Mouse (Mus musculus): Measurements from ENCODE around the gene Sdhd. TPM values are rescaled to one million over a fixed set of nuclear protein-coding genes. Genes with fewer than 3 reads are reported as not detected.

Gene Sdhd
- total RNA-seq (2014; rRNA removed): 189 and 214 TPM in 2 replicates
- 308 and 333 TPM in 2 replicates for polyA plus RNA-seq (2015; fragmentation: Nextera tagmentation; extraction: Ambion mirVana)

DNA sequence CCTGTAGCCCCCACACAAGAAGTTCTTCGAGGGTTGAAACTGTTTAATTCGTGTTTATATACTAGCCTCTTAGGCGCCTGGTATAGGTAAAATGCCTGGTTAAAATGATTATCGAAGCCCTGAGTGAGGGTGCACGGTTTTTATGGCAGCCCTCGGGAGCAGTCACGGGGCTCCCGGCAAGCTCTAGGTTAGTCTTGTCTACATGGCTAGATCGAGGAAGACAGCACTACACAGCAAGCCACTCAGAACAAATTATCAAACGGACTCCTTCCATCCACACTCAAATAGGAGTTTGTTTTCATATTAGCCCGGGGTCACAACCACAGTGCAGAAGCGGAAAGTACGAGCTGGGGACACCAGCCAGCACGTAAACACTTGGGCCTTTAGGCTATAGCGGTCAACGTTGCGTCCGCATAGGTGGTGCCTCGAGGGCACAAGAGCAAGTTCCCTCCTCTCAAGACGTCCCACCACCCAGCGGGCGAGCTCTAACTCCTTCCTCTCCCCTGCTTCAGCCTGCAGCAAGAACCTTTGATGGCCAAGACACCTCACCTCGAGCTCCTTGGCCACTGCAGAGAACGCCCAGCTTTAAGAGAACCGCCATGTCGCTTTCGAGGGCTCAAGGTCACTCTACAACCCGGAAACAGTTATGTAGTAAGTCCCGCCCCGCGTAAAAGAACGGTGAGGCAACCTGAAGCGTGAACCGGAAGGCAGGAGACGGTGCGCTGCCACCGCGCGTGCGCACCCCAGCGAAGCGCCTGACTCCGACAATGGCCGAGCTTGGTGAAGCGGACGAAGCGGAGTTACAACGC is at the start of gene Sdhd, which contains the start of gene Timm8b:
Sdhd (minus strand) TSS at position 624 of the 809 bp plus-strand sequence.
Timm8b (plus strand) TSS at position 722 of the 809 bp plus-strand sequence.
- Histone ChIP-seq H3K9ac (replicated peaks; ENCODE audit: low read length, poor library complexity, severe bottlenecking) (peak within 1 kb of the TSS; percentile 76), H3K4me3 (ENCODE audit: low read depth, low read length) (peak within 1 kb of the TSS; percentile 63), H3K4me1 (ENCODE audit: insufficient read depth, low read length) (peaks cover 14% of the 10 kb centered on the region), H3K27ac (ENCODE audit: low read depth, low read length) (peak within 1 kb of the TSS; percentile 89), H3K9me3 (ENCODE audit: low read length) (no peaks in the 10 kb centered on the region), H3K36me3 (ENCODE audit: insufficient read depth, low read length) (peaks cover 24% of the 10 kb centered on the region), H3K4me2 (ENCODE audit: low read depth, low read length, poor library complexity, severe bottlenecking) (peak within 1 kb of the TSS; percentile 55), H3K27me3 (ENCODE audit: insufficient read depth, low read length) (no peaks in the 10 kb centered on the region)
- 1% methylated on average over 48 of the region's 48 CpGs for WGBS
- ATAC-seq (ENCODE audit: low FRiP score) (peak; percentile 95), DNase-seq (ENCODE audit: low spot score) (peak; percentile 98)
- TF ChIP-seq CTCF (IDR thresholded peaks at IDR 0.05): peak; percentile 67; the same call in 1 of the 2 replicates

DNA sequence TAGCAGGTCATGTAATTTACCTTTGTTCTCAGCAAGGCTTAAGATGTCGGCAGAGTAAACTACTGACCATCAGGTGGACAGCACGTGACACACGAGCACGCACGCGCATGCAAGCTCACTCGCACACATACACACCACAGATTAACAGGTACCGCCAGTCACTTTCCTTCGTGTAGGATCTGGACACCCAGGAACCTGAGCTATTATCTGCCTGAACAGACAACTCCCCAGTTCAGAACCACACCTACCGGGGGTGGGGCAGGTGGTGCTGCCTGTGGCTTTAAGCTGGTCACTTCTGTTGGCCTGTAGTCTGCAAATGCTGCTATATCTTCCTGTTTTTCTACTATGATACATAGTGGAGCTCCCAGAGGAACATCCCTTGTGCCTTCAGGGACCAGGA is 46.9 kb upstream of the Sdhd start:
- no peak overlapping the region for H3K27ac ChIP-seq (ENCODE audit: low read depth, low read length)
- TF ChIP-seq CTCF (IDR thresholded peaks at IDR 0.05): no peak
- WGBS: 97% methylated on average over 10 of the region's 10 CpGs
- no peak overlapping the region for H3K9ac ChIP-seq (replicated peaks; ENCODE audit: low read length, poor library complexity, severe bottlenecking)
- H3K27me3 ChIP-seq (ENCODE audit: insufficient read depth, low read length): no peaks in the 10 kb centered on the region
- H3K9me3 ChIP-seq (ENCODE audit: low read length): no peaks in the 10 kb centered on the region
- ATAC-seq (ENCODE audit: low FRiP score) (no peak), DNase-seq (ENCODE audit: low spot score) (no peak)
- peaks cover 63% of the 10 kb centered on the region for H3K36me3 ChIP-seq (ENCODE audit: insufficient read depth, low read length)
- no peak overlapping the region for H3K4me3 ChIP-seq (ENCODE audit: low read depth, low read length)
- no peaks in the 10 kb centered on the region for H3K4me1 ChIP-seq (ENCODE audit: insufficient read depth, low read length)
- no peak overlapping the region for H3K4me2 ChIP-seq (ENCODE audit: low read depth, low read length, poor library complexity, severe bottlenecking)

DNA sequence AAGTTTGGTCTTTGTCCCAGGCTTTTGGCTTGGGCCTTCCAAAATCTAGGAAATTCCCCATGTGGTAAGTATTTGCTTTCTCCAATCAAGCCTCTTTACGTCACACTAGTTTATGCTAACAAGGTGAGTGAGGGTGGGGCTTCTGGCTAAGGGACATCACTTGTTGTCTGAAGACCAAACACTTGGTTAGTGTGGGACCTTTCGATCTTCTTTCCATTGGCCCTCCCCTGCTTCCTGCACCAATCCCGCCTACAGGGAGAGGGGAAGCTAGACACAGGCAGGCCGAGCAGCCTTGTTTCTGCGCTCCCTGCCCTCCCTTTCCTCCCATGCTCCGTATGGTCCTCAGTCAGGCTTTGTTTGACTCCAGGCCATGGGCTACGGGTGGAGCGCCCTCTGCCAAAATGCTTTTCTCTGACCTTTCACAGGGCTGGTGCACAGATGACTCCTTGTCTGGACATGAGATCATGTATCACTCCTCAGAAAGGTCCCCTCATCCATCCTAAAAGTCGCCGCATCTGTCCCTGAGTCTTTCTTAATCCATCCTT is 43.3 kb upstream of the Sdhd start:
- Histone ChIP-seq H3K27ac (ENCODE audit: low read depth, low read length) (no peak overlapping the region), H3K4me3 (ENCODE audit: low read depth, low read length) (no peak overlapping the region), H3K4me2 (ENCODE audit: low read depth, low read length, poor library complexity, severe bottlenecking) (no peak overlapping the region), H3K9me3 (ENCODE audit: low read length) (no peaks in the 10 kb centered on the region), H3K27me3 (ENCODE audit: insufficient read depth, low read length) (no peaks in the 10 kb centered on the region), H3K4me1 (ENCODE audit: insufficient read depth, low read length) (no peaks in the 10 kb centered on the region), H3K9ac (replicated peaks; ENCODE audit: low read length, poor library complexity, severe bottlenecking) (no peak overlapping the region), H3K36me3 (ENCODE audit: insufficient read depth, low read length) (peaks cover 75% of the 10 kb centered on the region)
- ATAC-seq (ENCODE audit: low FRiP score) (no peak), DNase-seq (ENCODE audit: low spot score) (no peak)
- WGBS: 85% methylated on average over 10 of the region's 10 CpGs
- no peak for TF ChIP-seq CTCF (IDR thresholded peaks at IDR 0.05)

DNA sequence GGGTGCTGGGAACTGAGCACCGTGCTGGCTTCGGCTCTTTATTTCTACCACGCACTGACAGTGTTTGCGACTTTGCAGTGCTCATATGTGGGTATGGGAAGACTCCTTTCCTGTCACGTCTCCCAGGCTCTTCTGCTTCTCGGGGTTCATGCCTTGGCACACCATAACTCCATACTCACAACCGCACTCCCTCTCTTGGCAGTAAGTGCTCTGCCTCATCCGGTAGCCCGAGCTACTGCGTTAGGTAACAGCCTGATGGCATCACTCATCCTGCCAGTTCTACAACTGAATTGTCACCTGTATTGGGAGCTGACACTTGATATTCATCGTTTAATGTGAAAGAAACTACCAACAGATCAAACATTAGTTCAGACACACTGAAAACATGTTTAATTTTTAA is 30.7 kb upstream of the Sdhd start:
- no peak for TF ChIP-seq CTCF (IDR thresholded peaks at IDR 0.05)
- Histone ChIP-seq H3K4me3 (ENCODE audit: low read depth, low read length) (no peak overlapping the region), H3K27me3 (ENCODE audit: insufficient read depth, low read length) (no peaks in the 10 kb centered on the region), H3K9me3 (ENCODE audit: low read length) (no peaks in the 10 kb centered on the region), H3K27ac (ENCODE audit: low read depth, low read length) (no peak overlapping the region), H3K9ac (replicated peaks; ENCODE audit: low read length, poor library complexity, severe bottlenecking) (no peak overlapping the region), H3K4me2 (ENCODE audit: low read depth, low read length, poor library complexity, severe bottlenecking) (no peak overlapping the region), H3K4me1 (ENCODE audit: insufficient read depth, low read length) (no peaks in the 10 kb centered on the region), H3K36me3 (ENCODE audit: insufficient read depth, low read length) (peaks cover 15% of the 10 kb centered on the region)
- 95% methylated on average over 11 of the region's 11 CpGs for WGBS
- DNase-seq (ENCODE audit: low spot score): no peak
- ATAC-seq (ENCODE audit: low FRiP score): no peak

DNA sequence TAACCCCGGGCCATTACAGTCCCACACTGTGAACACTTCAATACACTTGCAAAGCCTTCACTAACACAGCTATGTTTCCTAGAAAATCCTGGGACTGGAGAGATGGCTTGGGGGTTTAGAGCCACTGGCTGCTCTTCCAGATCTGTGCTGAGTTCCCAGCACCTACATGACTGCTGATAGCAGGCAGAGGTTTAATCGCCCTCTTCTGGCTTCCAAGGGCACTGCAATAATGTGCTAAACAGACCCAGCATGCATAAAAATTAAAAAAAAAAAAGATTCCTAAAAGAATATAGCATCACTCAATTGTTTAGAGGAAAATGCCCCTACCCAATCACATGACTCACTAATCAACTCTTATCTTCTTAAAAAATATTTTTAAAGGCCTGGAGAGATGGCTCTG is 29.4 kb upstream of the Sdhd start:
- ATAC-seq (ENCODE audit: low FRiP score) (no peak), DNase-seq (ENCODE audit: low spot score) (no peak)
- Histone ChIP-seq H3K9ac (replicated peaks; ENCODE audit: low read length, poor library complexity, severe bottlenecking) (no peak overlapping the region), H3K36me3 (ENCODE audit: insufficient read depth, low read length) (peaks cover 7% of the 10 kb centered on the region; the same call in 1 of the 2 replicates), H3K9me3 (ENCODE audit: low read length) (no peaks in the 10 kb centered on the region), H3K4me3 (ENCODE audit: low read depth, low read length) (no peak overlapping the region), H3K27ac (ENCODE audit: low read depth, low read length) (no peak overlapping the region), H3K4me1 (ENCODE audit: insufficient read depth, low read length) (no peaks in the 10 kb centered on the region), H3K4me2 (ENCODE audit: low read depth, low read length, poor library complexity, severe bottlenecking) (no peak overlapping the region), H3K27me3 (ENCODE audit: insufficient read depth, low read length) (no peaks in the 10 kb centered on the region)
- TF ChIP-seq CTCF (IDR thresholded peaks at IDR 0.05): peak; percentile 49
- WGBS: 58% methylated on average over 2 of the region's 2 CpGs
